Mouse (Mus musculus) embryonic facial prominence, embryonic 12.5 days (tissue): ENCODE data around the gene Sbf2. TPM values are rescaled to one million over a fixed set of nuclear protein-coding genes. Genes with fewer than 3 reads are reported as not detected.
"Not testable (repeated sequence)": the region's sequence is repeated elsewhere in the genome, so short reads cannot be mapped to it uniquely, and the experiment has no call there.

ENCODE experiments used
- ATAC-seq: fragments of 200-750 bp; cut with Nextera tagmentation; 2 replicates; pipeline ENCODE4 v1.8.0; 2017; ENCODE audit not compliant: insufficient number of reproducible peaks, insufficient read depth, low FRiP score, low TSS enrichment
- H3K27ac ChIP-seq: fragments of 300-500 bp; sonication (generic); 2 replicates; pipeline ENCODE4 v1.5.1; 2016; ENCODE audit warnings: mild to moderate bottlenecking
- H3K27me3 ChIP-seq: fragments of 300-500 bp; sonication (generic); 2 replicates; pipeline ENCODE4 v1.6.1; 2016; ENCODE audit warnings: mild to moderate bottlenecking, moderate library complexity
- H3K36me3 ChIP-seq: fragments of 300-500 bp; sonication (generic); 2 replicates; pipeline ENCODE4 v1.6.1; 2016; ENCODE audit warnings: mild to moderate bottlenecking
- H3K4me1 ChIP-seq: fragments of 300-500 bp; sonication (generic); 2 replicates; pipeline ENCODE4 v1.6.1; 2016
- H3K4me2 ChIP-seq: fragments of 300-500 bp; sonication (generic); replicated peaks from 2 replicates; pipeline ENCODE4 v1.6.1; 2016; ENCODE audit warnings: mild to moderate bottlenecking, moderate library complexity
- H3K4me3 ChIP-seq: fragments of 300-500 bp; sonication (generic); 2 replicates; pipeline ENCODE4 v1.5.1; 2016; ENCODE audit warnings: mild to moderate bottlenecking
- H3K9ac ChIP-seq: fragments of 300-500 bp; sonication (generic); 2 replicates; pipeline ENCODE4 v1.6.1; 2016; ENCODE audit warnings: mild to moderate bottlenecking, moderate library complexity
- H3K9me3 ChIP-seq: fragments of 300-500 bp; sonication (generic); 2 replicates; pipeline ENCODE4 v1.6.1; 2016; ENCODE audit warnings: mild to moderate bottlenecking, moderate library complexity
- whole genome bisulfite sequencing: fragments of 180-500 bp; shearing (Covaris S2); methylation state at CpG from one replicate; pipeline ENCODE4 v1.1.7; 2016; 5-methylcytosine and 5-hydroxymethylcytosine counted together
- polyA plus RNA-seq: library from polyadenylated mRNA; unstranded; fragments of >200 nt; fragmentation: Nextera tagmentation; extraction: Ambion mirVana; gene quantifications from 2 replicates; pipeline ENCODE4 v1.2.1, GENCODE M21; 2016

The Sbf2 gene
- polyA plus RNA-seq, 1 experiment from 2014 or later: 35.2 TPM

DNA sequence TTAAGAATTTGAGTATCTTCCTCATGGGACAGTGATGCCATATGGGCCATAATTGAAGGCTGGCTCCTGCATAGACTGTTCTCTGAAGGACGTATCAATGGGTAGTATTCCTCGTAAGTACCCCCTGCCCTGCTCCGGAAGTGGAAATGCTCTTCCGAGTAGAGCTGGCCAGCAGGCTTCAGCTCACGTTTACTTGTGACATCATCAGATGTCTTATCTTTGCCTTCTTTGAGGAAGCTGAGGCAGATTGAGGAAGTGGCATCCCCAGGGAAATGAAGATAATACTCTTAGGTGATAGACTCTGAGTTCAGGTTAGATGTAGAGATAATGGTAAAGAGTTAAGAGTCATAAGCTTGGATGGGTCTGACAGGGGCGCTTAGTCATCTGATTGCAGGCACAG lies 31.1 kb upstream of the Sbf2 start:
- Histone ChIP-seq H3K9ac (no peak overlapping the region), H3K9me3 (no peaks in the 10 kb centered on the region), H3K4me1 (no peaks in the 10 kb centered on the region), H3K4me2 (no peak overlapping the region), H3K27me3 (no peaks in the 10 kb centered on the region), H3K36me3 (no peaks in the 10 kb centered on the region), H3K27ac (no peak overlapping the region), H3K4me3 (no peak overlapping the region)
- WGBS: 79% methylated on average over 6 of the region's 6 CpGs
- no peak for ATAC-seq

DNA sequence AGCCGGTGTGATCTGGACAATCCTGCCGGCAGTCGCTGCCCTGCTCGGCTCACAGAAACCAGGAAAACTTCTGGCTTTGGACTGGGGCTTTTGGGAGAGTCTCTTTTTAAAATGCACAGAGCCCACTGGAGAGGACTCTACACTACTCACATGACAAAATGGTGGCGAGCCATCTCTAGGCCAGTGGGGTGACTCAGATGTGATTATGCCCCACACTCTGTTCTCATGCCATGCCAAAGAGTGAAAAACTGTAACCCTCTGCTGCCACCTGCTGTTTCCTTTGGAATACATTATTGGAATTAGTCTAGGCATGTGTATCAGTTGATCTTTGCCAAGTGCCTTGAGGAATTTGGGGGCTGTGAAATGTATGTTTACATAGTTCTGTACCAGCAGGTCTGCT lies 30.6 kb upstream of the Sbf2 start:
- Histone ChIP-seq H3K27ac (no peak overlapping the region), H3K4me2 (no peak overlapping the region), H3K4me3 (no peak overlapping the region), H3K4me1 (no peaks in the 10 kb centered on the region), H3K27me3 (no peaks in the 10 kb centered on the region), H3K9ac (no peak overlapping the region), H3K9me3 (no peaks in the 10 kb centered on the region), H3K36me3 (no peaks in the 10 kb centered on the region)
- 72% methylated on average over 5 of the region's 5 CpGs for WGBS
- no peak for ATAC-seq

DNA sequence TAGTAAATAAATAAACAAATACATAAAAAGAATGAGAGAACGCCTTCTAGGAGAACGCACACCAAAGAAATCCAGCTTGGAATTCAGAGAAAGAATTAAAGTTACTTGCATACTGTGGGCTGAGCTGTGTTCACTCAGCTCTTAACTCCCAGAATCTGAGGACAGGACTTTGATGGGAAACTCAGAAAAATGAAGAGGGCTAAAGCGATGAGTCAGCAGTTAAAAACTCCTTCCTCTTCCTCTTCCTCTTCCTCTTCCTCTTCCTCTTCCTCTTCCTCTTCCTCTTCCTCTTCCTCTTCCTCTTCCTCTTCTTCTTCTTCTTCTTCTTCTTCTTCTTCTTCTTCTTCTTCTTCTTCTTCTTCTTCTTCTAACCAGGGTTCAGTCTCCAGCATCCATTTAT lies 25.2 kb upstream of the Sbf2 start:
- H3K9me3 ChIP-seq, H3K4me1 ChIP-seq: not testable (repeated sequence)
- WGBS: 98% methylated on average over 3 of the region's 3 CpGs

DNA sequence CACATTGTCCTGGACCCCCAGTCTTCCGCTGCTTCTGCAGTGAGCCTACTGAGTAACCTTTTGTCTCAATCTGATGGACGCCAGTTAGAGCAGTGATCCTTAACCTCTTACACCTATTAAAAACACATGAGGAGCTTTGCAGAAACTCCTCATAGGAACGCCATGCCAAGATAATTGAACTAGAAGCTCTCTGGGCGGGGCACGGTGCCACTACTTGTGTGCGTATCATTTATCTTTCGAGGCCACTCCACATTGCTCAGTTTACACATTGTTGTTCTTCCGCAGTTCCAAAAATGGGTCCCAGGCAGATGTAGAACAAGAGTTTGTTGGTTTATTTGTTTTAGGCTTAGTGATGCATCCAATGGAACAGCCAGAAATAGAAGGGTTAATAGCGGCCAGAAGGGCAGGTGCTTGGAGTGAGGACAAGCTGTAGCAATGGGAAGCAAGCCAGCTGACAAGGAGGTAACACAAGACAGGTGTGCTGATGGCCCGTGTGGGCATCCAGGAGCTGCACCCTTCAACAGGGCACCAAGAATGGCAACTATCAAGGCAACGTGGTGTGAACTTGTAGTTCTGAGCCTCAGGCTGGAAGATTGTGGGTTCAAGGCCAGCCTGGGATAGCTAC lies 24.7 kb upstream of the Sbf2 start:
- H3K4me1 ChIP-seq: 0 out of 2 replicates have a peak, but pooled peaks cover 8% of the 10 kb centered on the region
- H3K27me3 ChIP-seq: no peaks in the 10 kb centered on the region
- H3K9me3 ChIP-seq: no peaks in the 10 kb centered on the region
- H3K4me3 ChIP-seq: no peak overlapping the region
- 73% methylated on average over 11 of the region's 11 CpGs for WGBS
- H3K27ac ChIP-seq: no peak overlapping the region
- H3K36me3 ChIP-seq: no peaks in the 10 kb centered on the region
- no peak overlapping the region for H3K4me2 ChIP-seq
- no peak overlapping the region for H3K9ac ChIP-seq
- ATAC-seq: no peak

More for the DNA sequence above, 25.2 kb upstream of the Sbf2 start:
- not testable (repeated sequence) for H3K27me3 ChIP-seq, H3K4me2 ChIP-seq, H3K36me3 ChIP-seq, ATAC-seq, H3K4me3 ChIP-seq, H3K27ac ChIP-seq, H3K9ac ChIP-seq

DNA sequence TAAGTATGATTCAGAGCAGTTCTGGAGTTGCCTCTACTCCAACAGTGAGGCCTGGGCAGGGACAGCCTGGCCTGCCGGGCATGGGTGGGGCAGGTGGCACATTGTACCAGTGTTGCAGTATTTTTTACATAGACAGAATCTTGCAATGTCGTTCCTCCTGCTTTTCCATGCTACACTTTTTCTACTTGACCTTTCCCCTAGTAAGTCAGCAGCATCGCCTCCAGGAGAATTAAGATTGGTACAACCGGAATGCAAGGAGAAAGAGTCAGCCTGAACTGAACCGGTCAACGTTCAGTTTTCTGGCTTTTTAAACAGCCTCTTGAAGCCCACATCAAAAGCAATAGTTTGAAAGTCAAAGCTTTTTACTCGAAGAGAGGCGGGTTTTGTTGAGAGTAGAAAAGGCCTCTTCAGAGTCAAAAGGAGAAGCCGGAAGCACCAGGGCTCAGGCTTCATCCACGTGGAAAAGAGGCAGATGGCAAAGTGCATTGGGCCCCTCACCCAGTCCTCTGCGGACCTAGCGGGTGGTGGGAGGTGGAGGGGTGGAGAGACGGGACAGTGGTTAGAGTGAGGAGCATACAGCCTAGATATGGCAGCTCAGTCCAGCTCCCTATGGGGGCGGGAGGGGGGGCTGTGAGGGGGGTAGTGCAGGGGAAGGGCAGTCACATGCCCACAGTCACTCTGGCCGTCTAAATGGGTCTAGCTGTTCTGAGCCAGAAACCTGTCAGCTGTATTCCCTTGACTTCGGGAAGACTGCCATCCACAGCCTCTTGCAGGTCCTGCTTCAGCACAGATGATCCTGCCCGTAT lies 23.8 kb upstream of the Sbf2 start:
- Histone ChIP-seq H3K27me3 (no peaks in the 10 kb centered on the region), H3K4me1 (0 out of 2 replicates have a peak, but pooled peaks cover 8% of the 10 kb centered on the region), H3K27ac (no peak overlapping the region), H3K4me2 (no peak overlapping the region), H3K9ac (no peak overlapping the region), H3K4me3 (no peak overlapping the region), H3K36me3 (no peaks in the 10 kb centered on the region), H3K9me3 (no peaks in the 10 kb centered on the region)
- 47% methylated on average over 17 of the region's 17 CpGs for WGBS
- ATAC-seq: 0 out of 2 replicates have a peak, but pooled peaks have one; percentile 52

GRCm38 (mm10) chr7:110636559-110636958 lies 21.8 kb upstream of the Sbf2 start:
- H3K27ac ChIP-seq: no peak overlapping the region
- H3K4me2 ChIP-seq: no peak overlapping the region
- no peaks in the 10 kb centered on the region for H3K9me3 ChIP-seq
- H3K9ac ChIP-seq: no peak overlapping the region
- H3K4me1 ChIP-seq: 0 out of 2 replicates have a peak, but pooled peaks cover 8% of the 10 kb centered on the region
- H3K27me3 ChIP-seq: peaks cover 1% of the 10 kb centered on the region
- H3K36me3 ChIP-seq: no peaks in the 10 kb centered on the region
- WGBS: 36% methylated on average over 1 of the region's 1 CpGs
- H3K4me3 ChIP-seq: no peak overlapping the region
- ATAC-seq: no peak

GRCm38 (mm10) chr7:110635929-110636328 lies 21.2 kb upstream of the Sbf2 start:
- WGBS: 65% methylated on average over 3 of the region's 3 CpGs
- Histone ChIP-seq H3K4me2 (no peak overlapping the region), H3K4me3 (no peak overlapping the region), H3K27me3 (peaks cover 8% of the 10 kb centered on the region), H3K27ac (no peak overlapping the region), H3K36me3 (no peaks in the 10 kb centered on the region), H3K9ac (no peak overlapping the region), H3K4me1 (0 out of 2 replicates have a peak, but pooled peaks cover 8% of the 10 kb centered on the region), H3K9me3 (no peaks in the 10 kb centered on the region)
- ATAC-seq: no peak

GRCm38 (mm10) chr7:110631136-110631888 lies 16.6 kb upstream of the Sbf2 start:
- H3K4me3 ChIP-seq: no peak overlapping the region
- no peaks in the 10 kb centered on the region for H3K9me3 ChIP-seq
- peaks cover 33% of the 10 kb centered on the region for H3K4me1 ChIP-seq
- 71% methylated on average over 16 of the region's 16 CpGs for WGBS
- ATAC-seq: no peak
- no peak overlapping the region for H3K4me2 ChIP-seq
- no peaks in the 10 kb centered on the region for H3K36me3 ChIP-seq
- H3K27ac ChIP-seq: no peak overlapping the region
- no peak overlapping the region for H3K9ac ChIP-seq
- H3K27me3 ChIP-seq: peaks cover 48% of the 10 kb centered on the region

- no peak overlapping the region for H3K27ac ChIP-seq
- peak; percentile 86 for ATAC-seq
- peak overlapping the region; percentile 70 for H3K4me2 ChIP-seq
- peak overlapping the region; percentile 42 for H3K4me3 ChIP-seq
- H3K27me3 ChIP-seq: peaks cover 61% of the 10 kb centered on the region
- no peaks in the 10 kb centered on the region for H3K9me3 ChIP-seq
- H3K9ac ChIP-seq: peak overlapping the region; percentile 28; the same call in 1 of the 2 replicates
- peaks cover 39% of the 10 kb centered on the region for H3K4me1 ChIP-seq
- 1% methylated on average over 36 of the region's 36 CpGs for WGBS
- no peaks in the 10 kb centered on the region for H3K36me3 ChIP-seq
These were observed 15.4 kb upstream of the Sbf2 start for GRCm38 (mm10) chr7:110629892-110630666.

- peak overlapping the region; percentile 38; the same call in 1 of the 2 replicates for H3K9ac ChIP-seq
- H3K27me3 ChIP-seq: peaks cover 74% of the 10 kb centered on the region
- peaks cover 39% of the 10 kb centered on the region for H3K4me1 ChIP-seq
- H3K36me3 ChIP-seq: no peaks in the 10 kb centered on the region
- H3K4me3 ChIP-seq: peak overlapping the region; percentile 37
- no peak for ATAC-seq
- H3K9me3 ChIP-seq: no peaks in the 10 kb centered on the region
- H3K4me2 ChIP-seq: peak overlapping the region; percentile 77
- no peak overlapping the region for H3K27ac ChIP-seq
- WGBS: under 1% methylated on average over 33 of the region's 33 CpGs
These were observed 14.1 kb upstream of the Sbf2 start for GRCm38 (mm10) chr7:110628611-110629354.

DNA sequence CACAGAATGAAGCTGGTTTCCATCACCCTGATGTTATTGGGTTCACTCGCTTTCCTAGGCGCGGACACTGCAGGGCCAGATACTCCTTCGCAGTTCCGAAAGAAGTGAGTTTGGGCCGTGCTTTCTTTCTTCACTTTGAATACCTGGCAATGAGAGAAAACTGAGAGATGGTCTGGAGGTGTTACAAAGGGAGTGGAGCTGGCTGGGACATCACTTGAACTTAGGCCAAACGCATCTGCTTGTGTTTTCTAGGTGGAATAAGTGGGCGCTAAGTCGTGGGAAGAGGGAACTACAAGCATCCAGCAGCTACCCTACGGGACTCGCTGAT lies 13.5 kb upstream of the Sbf2 start:
- H3K9me3 ChIP-seq: no peaks in the 10 kb centered on the region
- peaks cover 39% of the 10 kb centered on the region for H3K4me1 ChIP-seq
- H3K4me3 ChIP-seq: peak overlapping the region; percentile 37
- H3K36me3 ChIP-seq: no peaks in the 10 kb centered on the region
- H3K27me3 ChIP-seq: peaks cover 75% of the 10 kb centered on the region
- peak overlapping the region; percentile 77 for H3K4me2 ChIP-seq
- no peak overlapping the region for H3K27ac ChIP-seq
- ATAC-seq: no peak
- WGBS: 2% methylated on average over 11 of the region's 11 CpGs
- no peak overlapping the region; the same call in 1 of the 2 replicates for H3K9ac ChIP-seq
